Mouse (Mus musculus) limb, embryonic 10.5 days (tissue): ENCODE results near the gene Clspn. TPM values are rescaled to one million over a fixed set of nuclear protein-coding genes. Genes with fewer than 3 reads are reported as not detected.

Experiments
- DNase-seq: peaks from one replicate; pipeline ENCODE4 v3.0.0-alpha.2; 2017; ENCODE audit warnings: low spot score
- H3K27ac ChIP-seq: fragments of 300-500 bp; sonication (generic); 2 replicates; pipeline ENCODE4 v1.5.1; 2016; ENCODE audit warnings: mild to moderate bottlenecking
- H3K27me3 ChIP-seq: fragments of 300-500 bp; sonication (generic); 2 replicates; pipeline ENCODE4 v1.6.1; 2016; ENCODE audit warnings: low read depth, mild to moderate bottlenecking; ENCODE audit not compliant: poor library complexity, severe bottlenecking
- H3K36me3 ChIP-seq: fragments of 300-500 bp; sonication (generic); 2 replicates; pipeline ENCODE4 v1.6.1; 2016; ENCODE audit warnings: mild to moderate bottlenecking, moderate library complexity
- H3K4me1 ChIP-seq: fragments of 300-500 bp; sonication (generic); 2 replicates; pipeline ENCODE4 v1.6.1; 2016
- H3K4me3 ChIP-seq: fragments of 300-500 bp; sonication (generic); 2 replicates; pipeline ENCODE4 v1.5.1; 2016; ENCODE audit warnings: mild to moderate bottlenecking, moderate library complexity
- H3K9me3 ChIP-seq: fragments of 300-500 bp; sonication (generic); replicated peaks from 2 replicates; pipeline ENCODE4 v1.6.1; 2016; ENCODE audit warnings: mild to moderate bottlenecking
- WGBS: fragments of 180-500 bp; shearing (Covaris S2); methylation state at CpG from one replicate; pipeline ENCODE4 v1.1.7; 2016; 5-methylcytosine and 5-hydroxymethylcytosine counted together
- polyA plus RNA-seq: library from polyadenylated mRNA; unstranded; fragments of >200 nt; fragmentation: Nextera tagmentation; extraction: Ambion mirVana; gene quantifications from 2 replicates; pipeline ENCODE4 v1.2.1, GENCODE M21; 2016

The Clspn gene
- polyA plus RNA-seq, 1 experiment from 2014 or later, result 56.1 TPM

DNA sequence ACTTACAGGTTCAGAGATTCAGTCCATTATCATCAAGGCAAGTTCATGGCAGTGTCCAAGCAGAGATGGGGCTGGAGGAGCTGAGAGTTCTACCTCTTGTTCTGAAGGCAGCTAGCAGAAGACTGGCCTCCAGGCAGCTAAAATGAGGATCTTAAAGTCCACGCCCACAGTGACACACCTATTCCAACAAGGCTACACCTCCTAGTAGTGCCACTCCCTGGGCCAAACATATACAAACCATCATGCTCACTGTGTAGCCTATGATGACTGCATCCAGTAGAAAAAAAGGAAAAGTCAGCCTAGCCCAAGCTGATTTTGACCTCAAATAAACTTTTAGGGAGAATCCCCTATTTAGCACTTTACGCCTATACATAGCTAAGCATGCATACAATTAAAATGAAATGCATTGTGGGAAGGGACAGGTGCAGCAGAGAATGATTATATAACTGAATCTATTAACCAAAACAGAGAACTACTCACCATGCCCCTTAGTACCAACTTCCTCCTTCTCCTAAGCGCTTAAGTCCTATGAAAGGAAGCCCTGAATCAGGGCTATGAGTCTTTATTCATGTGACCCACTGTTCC lies 16.2 kb upstream of the Clspn start:
- Histone ChIP-seq H3K27me3 (no peaks in the 10 kb centered on the region), H3K4me3 (no peak overlapping the region), H3K36me3 (no peaks in the 10 kb centered on the region), H3K9me3 (no peaks in the 10 kb centered on the region), H3K27ac (no peak overlapping the region), H3K4me1 (no peaks in the 10 kb centered on the region)
- no peak for DNase-seq
- 84% methylated on average over 3 of the region's 3 CpGs for WGBS

DNA sequence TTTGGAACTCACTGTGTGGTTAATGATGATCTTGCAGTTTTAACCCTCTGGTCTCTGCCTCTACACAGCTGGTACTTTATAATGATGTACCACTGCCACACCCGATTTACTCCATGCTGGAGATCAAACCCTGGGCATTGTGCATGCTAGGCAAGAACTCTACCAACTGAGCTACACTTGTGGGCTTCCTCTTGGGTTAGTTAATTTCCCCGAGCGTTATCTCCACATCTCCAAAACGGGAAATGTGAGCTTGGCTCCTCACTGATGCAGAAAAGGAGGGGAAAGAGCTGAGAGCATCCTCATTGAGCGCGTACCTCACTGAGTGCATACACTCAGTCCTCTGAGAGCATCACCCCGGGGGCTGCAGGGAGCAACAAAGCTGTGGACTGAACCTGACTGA lies 13.9 kb upstream of the Clspn start:
- Histone ChIP-seq H3K9me3 (no peaks in the 10 kb centered on the region), H3K4me3 (no peak overlapping the region), H3K27me3 (no peaks in the 10 kb centered on the region), H3K4me1 (no peaks in the 10 kb centered on the region), H3K36me3 (no peaks in the 10 kb centered on the region), H3K27ac (no peak overlapping the region)
- WGBS, result 79% methylated on average over 7 of the region's 7 CpGs
- DNase-seq, result no peak

DNA sequence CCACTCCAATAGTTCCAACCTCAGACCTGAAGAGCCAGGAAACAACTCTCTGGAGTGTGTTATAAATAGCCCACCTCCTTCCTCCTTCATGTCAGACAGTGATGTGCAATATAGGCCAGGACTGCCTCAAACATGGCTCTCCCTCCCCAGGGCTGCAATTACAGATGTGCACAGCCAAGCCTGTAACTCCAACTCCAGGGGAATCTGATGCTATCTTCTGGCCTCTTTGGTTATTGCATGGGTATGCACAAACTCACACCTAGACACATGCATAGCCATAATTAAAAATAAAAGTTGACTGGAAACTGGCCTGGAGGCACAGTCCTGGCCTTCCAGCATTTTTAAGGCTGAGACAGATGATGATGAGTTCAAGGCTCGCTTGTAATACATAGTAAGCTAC lies 11.7 kb upstream of the Clspn start:
- Histone ChIP-seq H3K36me3 (no peaks in the 10 kb centered on the region), H3K4me3 (no peak overlapping the region), H3K4me1 (no peaks in the 10 kb centered on the region), H3K9me3 (no peaks in the 10 kb centered on the region), H3K27ac (no peak overlapping the region), H3K27me3 (no peaks in the 10 kb centered on the region)
- WGBS, result 79% methylated on average over 1 of the region's 1 CpGs
- DNase-seq, result no peak

DNA sequence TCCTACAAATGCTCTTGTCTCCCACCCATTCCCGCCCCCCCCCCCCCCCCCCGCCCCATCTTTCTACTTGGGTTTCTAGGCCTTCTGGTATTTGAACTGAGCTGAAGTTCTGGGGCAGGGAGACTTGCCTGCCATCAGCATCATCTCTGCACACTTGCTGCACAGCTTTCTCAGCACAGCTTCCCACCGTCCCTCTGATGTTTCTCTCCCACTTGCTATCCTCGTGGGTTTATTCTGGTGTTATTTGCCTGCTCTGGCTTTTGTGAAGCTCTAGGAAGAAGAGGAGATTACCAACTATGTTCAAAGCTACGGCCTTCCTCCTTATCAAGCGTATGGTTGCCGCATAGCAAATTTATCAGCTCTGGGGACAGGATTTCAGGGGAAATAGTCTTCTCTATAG lies 11.0 kb upstream of the Clspn start:
- Histone ChIP-seq H3K4me1 (no peaks in the 10 kb centered on the region), H3K9me3 (no peaks in the 10 kb centered on the region), H3K4me3 (no peak overlapping the region), H3K36me3 (no peaks in the 10 kb centered on the region), H3K27ac (no peak overlapping the region), H3K27me3 (no peaks in the 10 kb centered on the region)
- no peak for DNase-seq
- WGBS, result 77% methylated on average over 6 of the region's 7 CpGs

DNA sequence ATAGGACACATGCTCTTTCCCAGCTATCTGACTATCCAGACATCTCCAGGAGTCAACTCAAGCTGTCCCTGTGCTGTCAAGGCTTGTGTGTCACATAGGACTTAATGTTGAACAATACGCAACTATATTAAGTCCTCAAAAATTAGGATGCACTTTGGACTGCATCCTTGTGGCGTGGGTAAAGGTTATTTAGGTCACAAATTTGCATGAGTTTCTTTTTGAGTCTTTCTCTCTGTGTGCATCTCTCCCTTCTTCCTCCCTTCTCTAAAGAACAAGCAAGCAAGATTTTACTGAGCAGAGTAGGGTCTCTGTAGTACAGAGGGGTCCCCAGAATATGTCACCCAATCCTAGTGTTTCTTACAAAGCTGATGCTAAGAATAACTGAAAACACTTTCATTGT lies 10.6 kb upstream of the Clspn start:
- H3K9me3 ChIP-seq, result no peaks in the 10 kb centered on the region
- H3K4me1 ChIP-seq, result no peaks in the 10 kb centered on the region
- DNase-seq, result no peak
- H3K36me3 ChIP-seq, result no peaks in the 10 kb centered on the region
- H3K27ac ChIP-seq, result no peak overlapping the region
- H3K27me3 ChIP-seq, result no peaks in the 10 kb centered on the region
- WGBS, result 88% methylated on average over 2 of the region's 2 CpGs
- no peak overlapping the region for H3K4me3 ChIP-seq

DNA sequence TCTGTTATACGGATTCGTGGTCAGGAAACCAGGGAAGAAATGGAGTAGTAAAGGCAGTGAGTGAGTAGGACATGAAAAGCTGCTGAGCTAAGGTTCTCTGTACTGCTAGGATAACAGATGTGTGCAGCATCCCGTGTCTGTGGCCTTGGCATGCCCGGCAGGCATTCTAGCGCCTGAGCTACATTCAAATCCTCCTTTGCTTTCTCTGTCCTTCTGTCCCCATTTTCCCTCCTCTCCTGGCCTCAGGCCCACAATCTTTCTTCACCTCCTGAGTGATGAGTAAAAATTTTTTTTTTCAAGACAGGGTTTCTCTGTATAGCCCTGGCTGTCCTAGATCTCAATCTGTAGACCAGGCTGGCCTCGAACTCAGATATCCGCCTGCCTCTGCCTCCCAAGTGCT lies 4.6 kb upstream of the Clspn start:
- WGBS, result 86% methylated on average over 7 of the region's 7 CpGs
- no peak for DNase-seq
- no peaks in the 10 kb centered on the region for H3K9me3 ChIP-seq
- no peak overlapping the region for H3K4me3 ChIP-seq
- no peak overlapping the region for H3K27ac ChIP-seq
- H3K27me3 ChIP-seq, result no peaks in the 10 kb centered on the region
- peaks cover 9% of the 10 kb centered on the region for H3K4me1 ChIP-seq
- H3K36me3 ChIP-seq, result no peaks in the 10 kb centered on the region

DNA sequence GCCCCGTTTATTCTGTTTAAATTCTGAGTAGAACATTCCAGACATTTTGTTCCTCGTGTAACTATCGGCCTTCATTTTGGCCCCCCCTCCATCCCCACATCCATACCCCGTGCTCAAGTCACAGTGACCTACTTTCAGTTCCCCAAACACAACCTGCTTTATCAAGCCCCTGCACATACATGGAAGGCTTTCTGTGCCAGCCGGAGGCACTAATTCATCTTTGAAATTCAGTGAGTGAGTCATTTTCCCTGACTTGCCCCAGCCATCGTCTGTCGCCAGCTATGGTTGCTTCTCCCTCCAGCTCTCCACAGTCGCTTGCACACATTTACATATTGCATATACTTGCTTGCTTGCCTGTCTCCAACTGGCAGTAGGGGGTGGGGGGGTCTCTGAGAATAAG lies 3.6 kb upstream of the Clspn start:
- no peak for DNase-seq
- Histone ChIP-seq H3K27ac (no peak overlapping the region), H3K9me3 (no peaks in the 10 kb centered on the region), H3K4me3 (no peak overlapping the region), H3K36me3 (peaks cover under 1% of the 10 kb centered on the region; the same call in 1 of the 2 replicates), H3K27me3 (no peaks in the 10 kb centered on the region), H3K4me1 (peaks cover 10% of the 10 kb centered on the region)
- WGBS, result 79% methylated on average over 8 of the region's 8 CpGs

DNA sequence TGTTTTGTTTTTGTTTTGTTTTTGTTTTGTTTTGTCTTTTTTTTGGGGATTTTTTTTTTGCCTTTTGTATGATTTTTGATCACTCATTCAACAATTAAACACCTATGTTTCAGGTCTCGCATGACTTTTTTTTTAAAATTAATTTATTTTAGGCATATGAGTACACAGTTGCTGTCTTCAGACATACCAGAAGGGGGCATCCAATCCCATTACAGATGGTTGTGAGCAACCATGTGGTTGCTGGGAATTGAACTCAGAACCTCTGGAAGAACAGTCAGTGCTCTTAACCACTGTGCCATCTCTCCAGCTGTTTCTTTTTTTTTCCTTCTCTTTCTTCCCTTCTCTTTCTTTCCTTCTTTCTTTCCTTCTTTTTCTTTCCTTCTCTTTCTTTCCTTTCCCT lies 3.0 kb upstream of the Clspn start:
- 93% methylated on average over 1 of the region's 1 CpGs for WGBS
- H3K4me1 ChIP-seq, result peaks cover 15% of the 10 kb centered on the region
- DNase-seq, result no peak

DNA sequence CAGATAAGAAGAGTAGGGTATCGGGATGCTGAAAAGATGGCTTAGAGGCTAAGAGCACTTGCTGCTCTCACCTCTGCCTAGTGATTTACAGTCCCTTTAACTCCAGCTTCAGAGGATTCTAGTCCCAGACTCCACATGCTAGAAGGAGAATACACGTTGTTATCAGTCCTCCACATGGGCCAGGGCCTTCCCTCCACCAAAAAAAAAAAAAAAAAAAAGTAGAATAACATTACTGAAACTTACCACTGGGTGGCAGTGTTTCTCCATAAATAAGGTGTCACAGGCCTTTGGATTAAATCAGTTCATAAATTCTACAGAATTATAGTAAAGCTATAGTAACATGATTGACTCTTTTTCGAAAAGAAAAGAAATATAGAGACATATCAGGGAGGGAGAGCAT lies 2.3 kb upstream of the Clspn start:
- WGBS, result 35% methylated on average over 3 of the region's 3 CpGs
- no peak overlapping the region for H3K27ac ChIP-seq
- H3K36me3 ChIP-seq, result peaks cover 11% of the 10 kb centered on the region
- H3K27me3 ChIP-seq, result no peaks in the 10 kb centered on the region
- no peak for DNase-seq
- no peak overlapping the region for H3K4me3 ChIP-seq
- peaks cover 15% of the 10 kb centered on the region for H3K4me1 ChIP-seq
- no peaks in the 10 kb centered on the region for H3K9me3 ChIP-seq

More for the DNA sequence above, 3.0 kb upstream of the Clspn start:
- no peaks in the 10 kb centered on the region for H3K9me3 ChIP-seq
- H3K27ac ChIP-seq, result no peak overlapping the region
- no peak overlapping the region for H3K4me3 ChIP-seq
- H3K27me3 ChIP-seq, result no peaks in the 10 kb centered on the region
- peaks cover 6% of the 10 kb centered on the region for H3K36me3 ChIP-seq

DNA sequence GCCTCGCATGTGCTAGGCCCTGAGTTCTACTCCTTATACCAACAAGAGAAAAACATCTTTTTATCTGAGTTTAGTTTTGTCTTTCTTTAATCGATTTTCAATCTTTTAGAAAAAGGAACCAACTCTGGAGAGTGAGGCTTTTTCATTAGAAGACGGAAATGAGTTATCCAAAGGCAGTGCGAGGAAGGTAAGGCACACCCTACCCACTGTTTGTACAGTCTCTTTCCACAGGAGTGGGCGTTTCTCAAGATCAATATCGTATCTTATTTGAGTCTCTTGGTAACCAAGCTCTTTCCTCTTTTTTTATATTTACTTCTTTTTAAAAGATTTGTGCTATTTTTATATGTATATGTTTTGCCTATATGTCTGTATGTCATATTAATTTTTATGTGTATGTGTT lies 7.1 kb downstream of the Clspn start:
- DNase-seq, result no peak
- Histone ChIP-seq H3K4me3 (no peak overlapping the region), H3K27me3 (no peaks in the 10 kb centered on the region), H3K27ac (no peak overlapping the region), H3K36me3 (peaks cover 98% of the 10 kb centered on the region), H3K4me1 (no peaks in the 10 kb centered on the region), H3K9me3 (no peaks in the 10 kb centered on the region)
- WGBS, result 90% methylated on average over 6 of the region's 6 CpGs

DNA sequence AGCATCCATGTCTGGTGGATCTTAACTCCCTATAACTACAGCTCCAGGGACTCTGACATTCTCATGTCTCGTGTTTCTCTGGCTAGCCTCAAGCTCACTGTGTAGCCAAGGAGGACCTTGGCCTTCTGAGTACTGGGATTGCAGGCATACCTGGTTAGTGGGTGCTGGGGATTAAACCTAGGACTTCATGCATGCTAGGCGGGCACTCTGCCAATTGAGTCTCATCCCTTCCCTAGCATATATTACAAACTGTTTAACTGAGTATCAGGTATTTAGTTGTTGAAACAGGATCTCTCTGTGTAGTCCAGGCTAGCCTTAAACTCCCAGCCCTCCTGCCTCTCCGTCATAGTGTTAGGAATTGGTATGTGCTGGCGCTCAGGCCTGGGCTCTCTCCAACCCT lies 10.5 kb downstream of the Clspn start:
- 93% methylated on average over 4 of the region's 4 CpGs for WGBS
- H3K36me3 ChIP-seq, result peaks cover 99% of the 10 kb centered on the region
- H3K4me3 ChIP-seq, result no peak overlapping the region
- H3K27me3 ChIP-seq, result no peaks in the 10 kb centered on the region
- no peak for DNase-seq
- H3K4me1 ChIP-seq, result no peaks in the 10 kb centered on the region
- H3K9me3 ChIP-seq, result no peaks in the 10 kb centered on the region
- H3K27ac ChIP-seq, result no peak overlapping the region

DNA sequence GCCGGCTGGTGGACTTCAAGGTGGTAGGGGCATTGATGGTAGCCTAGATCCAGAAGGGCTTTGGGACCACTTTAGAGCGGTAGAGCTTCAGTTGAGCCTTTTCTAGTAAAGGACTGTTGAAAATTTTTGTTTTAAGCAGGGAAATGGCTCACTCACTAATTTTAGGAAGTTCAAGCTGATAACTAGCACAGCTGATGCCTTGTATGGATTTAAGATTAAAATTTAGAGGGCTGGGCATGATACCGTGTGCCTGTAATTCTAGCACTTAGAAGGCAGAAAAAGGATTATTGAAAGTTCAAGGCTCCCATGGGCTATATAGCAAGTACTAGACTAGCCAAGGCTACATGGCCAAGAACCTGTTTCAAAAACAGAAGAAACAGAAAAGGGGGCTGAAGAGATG lies 13.0 kb downstream of the Clspn start:
- no peaks in the 10 kb centered on the region for H3K4me1 ChIP-seq
- H3K36me3 ChIP-seq, result peaks cover 99% of the 10 kb centered on the region
- DNase-seq, result no peak
- H3K27me3 ChIP-seq, result no peaks in the 10 kb centered on the region
- WGBS, result 95% methylated on average over 3 of the region's 3 CpGs
- H3K4me3 ChIP-seq, result no peak overlapping the region
- no peak overlapping the region for H3K27ac ChIP-seq
- no peaks in the 10 kb centered on the region for H3K9me3 ChIP-seq

DNA sequence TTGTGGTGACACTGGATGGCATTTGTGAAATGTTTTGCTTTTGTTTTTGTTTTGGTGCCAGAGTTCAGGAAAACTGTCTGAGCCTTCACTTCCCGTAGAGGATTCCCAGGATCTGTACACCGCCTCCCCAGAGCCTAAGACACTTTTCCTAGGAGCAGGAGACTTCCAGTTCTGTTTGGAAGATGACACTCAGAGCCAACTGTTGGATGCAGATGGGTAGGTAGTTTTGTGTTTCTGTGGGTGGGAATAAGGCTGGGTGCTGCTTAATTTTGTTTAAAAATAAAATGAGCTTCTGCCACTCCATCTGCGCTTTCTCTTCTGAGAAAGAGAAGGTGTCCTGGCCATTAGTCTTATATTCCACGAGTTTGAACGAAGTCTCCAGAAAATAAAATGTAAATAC lies 19.5 kb downstream of the Clspn start:
- DNase-seq, result no peak
- peaks cover 100% of the 10 kb centered on the region for H3K36me3 ChIP-seq
- 96% methylated on average over 5 of the region's 5 CpGs for WGBS

DNA sequence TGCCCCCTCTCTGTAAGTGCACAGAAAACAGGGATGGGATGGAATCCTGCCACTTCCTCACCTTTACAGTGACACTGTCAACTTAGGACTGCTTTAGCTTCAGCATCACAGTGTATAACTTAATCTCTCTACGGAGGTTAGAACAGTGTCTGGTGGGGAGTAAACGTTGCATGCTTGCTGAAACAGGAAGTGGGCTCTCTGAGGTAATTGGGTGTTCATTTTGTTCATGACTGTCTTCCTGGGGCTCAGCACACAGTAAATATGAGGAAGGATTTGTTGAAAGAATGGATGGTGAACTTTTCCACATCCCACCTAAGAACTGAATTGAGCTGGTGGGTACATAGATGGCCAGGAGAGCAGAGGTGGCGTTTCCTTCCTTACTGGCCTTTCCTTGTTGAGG lies 21.2 kb downstream of the Clspn start:
- Histone ChIP-seq H3K36me3 (peaks cover 100% of the 10 kb centered on the region), H3K4me1 (no peaks in the 10 kb centered on the region), H3K27ac (no peak overlapping the region), H3K27me3 (no peaks in the 10 kb centered on the region), H3K9me3 (no peaks in the 10 kb centered on the region), H3K4me3 (no peak overlapping the region)
- WGBS, result 94% methylated on average over 3 of the region's 3 CpGs
- no peak for DNase-seq

More for the DNA sequence above, 19.5 kb downstream of the Clspn start:
- no peak overlapping the region for H3K4me3 ChIP-seq
- H3K9me3 ChIP-seq, result no peaks in the 10 kb centered on the region
- no peaks in the 10 kb centered on the region for H3K4me1 ChIP-seq
- H3K27ac ChIP-seq, result no peak overlapping the region
- no peaks in the 10 kb centered on the region for H3K27me3 ChIP-seq
